Mouse (Mus musculus) stomach, embryonic 15.5 days (tissue): Measurements from ENCODE around the gene Smarcad1. TPM values are rescaled to one million over a fixed set of nuclear protein-coding genes. Genes with fewer than 3 reads are reported as not detected.
"Not testable (repeated sequence)": the region's sequence is repeated elsewhere in the genome, so short reads cannot be mapped to it uniquely, and the experiment has no call there.

Source experiments
- ATAC-seq: fragments of 200-750 bp; cut with Nextera tagmentation; 2 replicates; pipeline ENCODE4 v1.8.0; 2017; ENCODE audit warnings: low read depth, moderate number of reproducible peaks, moderate TSS enrichment; ENCODE audit not compliant: insufficient read depth, low FRiP score
- H3K27ac ChIP-seq: fragments of 300-500 bp; sonication (generic); 2 replicates; pipeline ENCODE4 v1.5.1; 2015; ENCODE audit warnings: mild to moderate bottlenecking, inconsistent platforms
- H3K27me3 ChIP-seq: fragments of 300-500 bp; sonication (generic); replicated peaks from 2 replicates; pipeline ENCODE4 v1.6.1; 2015; ENCODE audit warnings: inconsistent platforms
- H3K36me3 ChIP-seq: fragments of 300-500 bp; sonication (generic); 2 replicates; pipeline ENCODE4 v1.6.1; 2015; ENCODE audit warnings: inconsistent platforms
- H3K4me1 ChIP-seq: fragments of 300-500 bp; sonication (generic); 2 replicates; pipeline ENCODE4 v1.6.1; 2015; ENCODE audit warnings: inconsistent platforms
- H3K4me2 ChIP-seq: fragments of 300-500 bp; sonication (generic); 2 replicates; pipeline ENCODE4 v1.6.1; 2015; ENCODE audit warnings: mild to moderate bottlenecking, inconsistent platforms
- H3K4me3 ChIP-seq: fragments of 300-500 bp; sonication (generic); replicated peaks from 2 replicates; pipeline ENCODE4 v1.5.1; 2015; ENCODE audit warnings: inconsistent platforms
- H3K9ac ChIP-seq: fragments of 300-500 bp; sonication (generic); 2 replicates; pipeline ENCODE4 v1.6.1; 2015; ENCODE audit warnings: inconsistent platforms
- H3K9me3 ChIP-seq: fragments of 300-500 bp; sonication (generic); 2 replicates; pipeline ENCODE4 v1.6.1; 2016; ENCODE audit warnings: inconsistent platforms
- WGBS: fragments of 180-500 bp; shearing (Covaris S2); methylation state at CpG from one replicate; pipeline ENCODE4 v1.1.7; 2015; 5-methylcytosine and 5-hydroxymethylcytosine counted together
- polyA plus RNA-seq: library from polyadenylated mRNA; unstranded; fragments of >200 nt; fragmentation: Nextera tagmentation; extraction: Ambion mirVana; gene quantifications from 2 replicates; pipeline ENCODE4 v1.2.1, GENCODE M21; 2015

Smarcad1 gene
- polyA plus RNA-seq, 1 experiment from 2014 or later = 53.2 TPM

DNA sequence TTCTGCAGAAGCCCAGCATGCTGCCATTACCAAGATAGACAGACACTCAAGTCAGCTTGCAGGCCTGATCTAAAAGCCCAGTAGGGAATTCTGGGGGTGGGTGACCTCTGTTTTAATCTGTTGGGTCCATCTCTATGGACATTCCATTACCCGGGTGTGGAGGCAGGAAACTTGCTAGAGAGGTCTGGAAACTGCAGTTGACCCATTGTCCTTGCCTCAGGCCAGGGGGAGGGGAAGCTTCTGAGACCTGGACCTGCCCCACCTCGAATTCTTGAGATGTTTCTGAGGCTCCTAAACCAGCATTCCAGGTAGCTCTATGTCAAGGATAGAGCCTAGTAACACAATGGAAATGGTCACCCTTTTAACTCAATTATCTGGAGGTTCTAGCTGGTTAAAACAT lies 17.7 kb upstream of the Smarcad1 start:
- H3K4me1 ChIP-seq = no peaks in the 10 kb centered on the region
- H3K27me3 ChIP-seq = no peaks in the 10 kb centered on the region
- H3K36me3 ChIP-seq = no peaks in the 10 kb centered on the region
- no peak overlapping the region for H3K27ac ChIP-seq
- no peaks in the 10 kb centered on the region for H3K9me3 ChIP-seq
- ATAC-seq = no peak
- no peak overlapping the region for H3K9ac ChIP-seq
- H3K4me2 ChIP-seq = no peak overlapping the region
- no peak overlapping the region for H3K4me3 ChIP-seq
- 37% methylated on average over 2 of the region's 2 CpGs for WGBS

DNA sequence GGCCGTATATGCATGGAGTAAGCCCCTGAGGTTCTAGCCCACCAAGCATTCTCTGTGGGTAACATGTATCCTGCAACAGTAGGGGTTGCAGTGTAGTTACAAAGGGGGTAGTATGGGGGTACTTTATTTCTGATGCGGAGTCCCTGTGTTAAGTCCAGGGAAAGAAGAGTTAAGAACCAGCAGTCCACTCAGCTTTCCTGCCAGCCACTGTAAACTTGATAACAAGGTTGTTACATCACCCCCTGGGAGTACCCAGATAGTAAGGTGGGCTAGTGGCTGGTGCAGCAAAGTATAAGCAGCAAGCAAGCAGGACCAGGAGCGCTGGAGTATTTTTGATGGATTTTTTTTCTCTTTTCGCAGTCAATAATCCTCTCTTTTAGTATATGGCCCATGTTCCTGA lies 17.3 kb upstream of the Smarcad1 start:
- Histone ChIP-seq H3K4me2 (no peak overlapping the region), H3K9ac (no peak overlapping the region), H3K4me1 (no peaks in the 10 kb centered on the region), H3K36me3 (no peaks in the 10 kb centered on the region), H3K9me3 (no peaks in the 10 kb centered on the region), H3K27ac (no peak overlapping the region), H3K27me3 (no peaks in the 10 kb centered on the region), H3K4me3 (no peak overlapping the region)
- no peak for ATAC-seq
- 97% methylated on average over 4 of the region's 4 CpGs for WGBS

DNA sequence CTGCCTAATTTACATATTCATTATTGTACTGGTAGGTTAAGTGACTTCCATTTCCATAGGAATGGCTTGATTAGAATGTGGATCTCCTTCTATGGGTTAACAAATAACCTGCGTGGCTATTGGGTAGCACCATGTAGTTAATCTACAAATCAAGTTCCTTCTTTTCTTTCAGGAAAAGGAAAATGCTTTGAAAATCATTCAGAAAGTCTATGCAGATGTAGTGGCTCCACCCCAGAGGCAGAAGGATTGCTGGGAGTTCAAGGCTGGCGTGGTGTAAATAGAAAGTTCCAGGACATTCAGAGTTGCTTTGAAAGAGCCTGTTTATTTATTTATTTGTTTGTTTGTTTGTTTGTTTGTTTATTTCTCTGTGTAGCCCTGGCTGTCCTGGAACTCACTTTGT lies 7.7 kb upstream of the Smarcad1 start:
- ATAC-seq = no peak
- H3K36me3 ChIP-seq = no peaks in the 10 kb centered on the region
- no peaks in the 10 kb centered on the region for H3K27me3 ChIP-seq
- no peaks in the 10 kb centered on the region for H3K9me3 ChIP-seq
- 87% methylated on average over 2 of the region's 2 CpGs for WGBS
- no peak overlapping the region for H3K4me2 ChIP-seq
- no peak overlapping the region for H3K4me3 ChIP-seq
- H3K9ac ChIP-seq = no peak overlapping the region
- no peak overlapping the region for H3K27ac ChIP-seq
- H3K4me1 ChIP-seq = no peaks in the 10 kb centered on the region

DNA sequence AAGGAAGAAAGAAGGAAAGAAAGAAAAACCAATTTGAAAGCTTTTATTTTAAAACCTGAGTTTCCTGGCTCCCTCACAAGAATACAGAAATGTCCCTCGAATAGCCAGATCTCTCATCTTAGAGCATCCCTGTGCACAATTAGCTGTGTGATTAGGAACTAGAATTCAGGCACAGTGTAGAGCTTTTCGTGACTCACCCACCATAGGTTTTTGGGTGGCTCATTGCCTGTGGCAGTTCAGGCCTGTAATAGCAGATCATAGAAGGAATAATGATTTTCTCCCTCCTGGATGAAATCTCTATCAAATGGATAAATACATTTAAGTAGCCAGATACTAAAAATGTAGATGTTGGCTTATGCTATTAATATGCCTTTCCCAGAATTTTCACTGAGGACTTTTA lies 6.9 kb upstream of the Smarcad1 start:
- Histone ChIP-seq H3K4me3 (no peak overlapping the region), H3K4me1 (no peaks in the 10 kb centered on the region), H3K9me3 (no peaks in the 10 kb centered on the region), H3K27me3 (no peaks in the 10 kb centered on the region), H3K27ac (no peak overlapping the region), H3K36me3 (no peaks in the 10 kb centered on the region), H3K4me2 (no peak overlapping the region), H3K9ac (no peak overlapping the region)
- 84% methylated on average over 2 of the region's 2 CpGs for WGBS
- no peak for ATAC-seq

- Histone ChIP-seq H3K27ac (no peak overlapping the region), H3K4me2 (peak overlapping the region; percentile 79), H3K36me3 (peaks cover 24% of the 10 kb centered on the region), H3K9ac (0 out of 2 replicates have a peak overlapping the region, but pooled peaks have one; percentile 95), H3K4me3 (peak overlapping the region; percentile 88), H3K9me3 (no peaks in the 10 kb centered on the region), H3K27me3 (no peaks in the 10 kb centered on the region), H3K4me1 (peaks cover 5% of the 10 kb centered on the region; the same call in 1 of the 2 replicates)
- WGBS = 36% methylated on average over 10 of the region's 10 CpGs
- no peak for ATAC-seq
These were observed 451 bp upstream of the Smarcad1 start for GRCm38 (mm10) chr6:65041932-65042331.

DNA sequence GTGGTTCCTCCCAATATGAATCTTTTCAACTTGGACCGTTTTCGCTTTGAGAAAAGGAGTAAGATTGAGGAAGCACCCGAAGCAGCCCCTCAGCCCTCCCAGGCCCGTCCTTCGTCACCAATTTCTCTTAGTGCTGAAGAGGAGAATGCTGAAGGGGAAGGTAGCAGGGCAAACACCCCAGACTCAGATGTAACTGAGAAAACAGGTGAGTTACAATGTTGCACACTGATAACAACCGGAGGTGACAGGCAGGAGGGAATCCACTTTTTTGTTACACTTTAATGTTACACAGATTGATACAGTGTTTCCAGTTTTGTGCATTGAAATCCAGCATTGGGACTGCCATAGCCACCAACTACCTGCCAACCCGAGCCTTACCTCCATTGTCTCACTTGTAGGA lies 858 bp downstream of the Smarcad1 start:
- Histone ChIP-seq H3K36me3 (peaks cover 25% of the 10 kb centered on the region), H3K4me2 (peak overlapping the region; percentile 79), H3K4me1 (peaks cover 5% of the 10 kb centered on the region; the same call in 1 of the 2 replicates), H3K9me3 (no peaks in the 10 kb centered on the region), H3K27ac (peak overlapping the region; percentile 95), H3K4me3 (peak overlapping the region; percentile 88), H3K9ac (peak overlapping the region; percentile 95), H3K27me3 (no peaks in the 10 kb centered on the region)
- WGBS = 4% methylated on average over 7 of the region's 7 CpGs
- 0 out of 2 replicates have a peak, but pooled peaks have one; percentile 3 for ATAC-seq

- Histone ChIP-seq H3K36me3 (peaks cover 37% of the 10 kb centered on the region), H3K9ac (no peak overlapping the region), H3K4me2 (no peak overlapping the region), H3K27me3 (no peaks in the 10 kb centered on the region), H3K9me3 (no peaks in the 10 kb centered on the region), H3K4me1 (no peaks in the 10 kb centered on the region), H3K4me3 (no peak overlapping the region), H3K27ac (no peak overlapping the region)
- no peak for ATAC-seq
- 96% methylated on average over 4 of the region's 4 CpGs for WGBS
These were observed 6.7 kb downstream of the Smarcad1 start for GRCm38 (mm10) chr6:65049100-65049499.

DNA sequence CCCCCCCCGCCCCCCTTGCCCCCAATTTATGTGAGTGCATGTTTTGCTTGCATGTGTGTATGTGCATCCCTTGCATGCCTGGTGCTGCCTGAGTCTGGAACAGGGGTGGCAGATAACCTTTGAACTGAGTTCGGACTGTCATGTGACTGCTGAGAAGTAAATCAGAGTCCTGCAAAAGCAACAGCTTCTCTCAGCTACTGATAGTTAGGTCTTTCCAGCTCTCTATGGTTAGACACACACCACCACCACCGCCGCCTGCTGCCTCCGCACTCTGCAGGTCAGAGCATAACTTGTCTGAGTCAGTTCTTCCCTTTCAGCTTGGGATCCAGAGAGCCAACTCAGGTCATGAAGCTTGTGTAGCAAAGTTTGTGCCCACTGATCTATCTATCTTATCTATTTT lies 14.2 kb downstream of the Smarcad1 start:
- 84% methylated on average over 5 of the region's 5 CpGs for WGBS
- no peak for ATAC-seq
- no peak overlapping the region for H3K27ac ChIP-seq
- no peaks in the 10 kb centered on the region for H3K4me1 ChIP-seq
- no peak overlapping the region for H3K4me2 ChIP-seq
- no peaks in the 10 kb centered on the region for H3K9me3 ChIP-seq
- H3K4me3 ChIP-seq = no peak overlapping the region
- H3K36me3 ChIP-seq = peaks cover 33% of the 10 kb centered on the region
- H3K27me3 ChIP-seq = no peaks in the 10 kb centered on the region
- H3K9ac ChIP-seq = no peak overlapping the region

GRCm38 (mm10) chr6:65057137-65057536 lies 14.8 kb downstream of the Smarcad1 start:
- H3K4me2 ChIP-seq, ATAC-seq: not testable (repeated sequence)
- H3K36me3 ChIP-seq = peaks cover 33% of the 10 kb centered on the region

GRCm38 (mm10) chr6:65061049-65061448 lies 18.7 kb downstream of the Smarcad1 start:
- no peaks in the 10 kb centered on the region for H3K4me1 ChIP-seq
- no peak overlapping the region for H3K9ac ChIP-seq
- no peak overlapping the region for H3K4me2 ChIP-seq
- no peak for ATAC-seq
- no peaks in the 10 kb centered on the region for H3K27me3 ChIP-seq
- H3K27ac ChIP-seq = no peak overlapping the region
- no peak overlapping the region for H3K4me3 ChIP-seq
- H3K36me3 ChIP-seq = peaks cover 21% of the 10 kb centered on the region
- no peaks in the 10 kb centered on the region for H3K9me3 ChIP-seq
- 72% methylated on average over 1 of the region's 1 CpGs for WGBS

More at GRCm38 (mm10) chr6:65057137-65057536, 14.8 kb downstream of the Smarcad1 start:
- not testable (repeated sequence) for H3K27ac ChIP-seq, H3K4me1 ChIP-seq, H3K9ac ChIP-seq, H3K9me3 ChIP-seq, H3K4me3 ChIP-seq, H3K27me3 ChIP-seq
- 74% methylated on average over 4 of the region's 4 CpGs for WGBS

DNA sequence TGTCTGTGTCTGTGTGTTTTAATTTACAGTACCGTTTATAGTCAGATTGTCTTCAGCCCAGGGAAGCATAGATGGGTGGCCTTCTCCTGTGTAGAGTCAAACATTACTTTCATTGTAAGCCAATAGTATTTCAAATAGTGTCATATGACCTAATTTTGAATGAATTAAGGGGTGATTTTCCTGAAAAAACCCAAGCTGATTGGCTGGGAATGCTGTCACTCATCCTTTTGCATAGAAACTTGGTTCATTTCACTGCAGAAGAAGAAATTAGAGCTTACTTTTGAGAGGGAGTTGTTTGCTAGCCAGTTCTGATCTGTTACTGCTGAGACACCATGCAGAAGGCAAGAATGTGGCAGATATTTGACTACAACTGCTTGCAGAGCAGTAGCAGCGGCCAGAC lies 32.8 kb downstream of the Smarcad1 start:
- H3K4me1 ChIP-seq = no peaks in the 10 kb centered on the region
- no peak overlapping the region for H3K9ac ChIP-seq
- no peak overlapping the region for H3K4me3 ChIP-seq
- no peak overlapping the region for H3K4me2 ChIP-seq
- no peak for ATAC-seq
- H3K27me3 ChIP-seq = no peaks in the 10 kb centered on the region
- whole genome bisulfite sequencing = 73% methylated on average over 2 of the region's 2 CpGs
- H3K9me3 ChIP-seq = no peaks in the 10 kb centered on the region
- no peak overlapping the region for H3K27ac ChIP-seq
- peaks cover 25% of the 10 kb centered on the region for H3K36me3 ChIP-seq

DNA sequence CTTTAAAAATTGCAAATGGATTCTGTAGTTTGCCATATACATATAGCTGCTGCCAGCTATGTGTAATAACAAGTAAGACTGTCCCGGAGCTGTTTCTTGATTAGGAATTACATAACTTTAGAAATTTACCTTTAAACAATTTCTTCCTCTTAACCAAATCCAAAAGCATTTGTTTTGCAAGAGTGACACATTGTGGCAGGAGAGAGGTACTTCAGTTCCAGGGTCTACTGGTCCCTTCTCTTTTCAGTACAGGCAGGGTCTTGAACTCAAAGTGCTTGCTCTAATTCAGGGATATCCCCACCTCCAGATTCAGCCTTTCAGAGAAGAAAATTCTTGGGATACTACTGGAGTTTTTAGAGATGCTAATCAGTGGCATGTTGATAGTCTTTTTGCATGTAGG lies 36.8 kb downstream of the Smarcad1 start:
- no peak overlapping the region for H3K4me3 ChIP-seq
- no peak overlapping the region for H3K9ac ChIP-seq
- WGBS = 89% methylated on average over 1 of the region's 1 CpGs
- no peak for ATAC-seq
- no peak overlapping the region for H3K27ac ChIP-seq
- H3K36me3 ChIP-seq = peaks cover 12% of the 10 kb centered on the region; the same call in 1 of the 2 replicates
- H3K9me3 ChIP-seq = no peaks in the 10 kb centered on the region
- no peaks in the 10 kb centered on the region for H3K4me1 ChIP-seq
- H3K27me3 ChIP-seq = no peaks in the 10 kb centered on the region
- H3K4me2 ChIP-seq = no peak overlapping the region

DNA sequence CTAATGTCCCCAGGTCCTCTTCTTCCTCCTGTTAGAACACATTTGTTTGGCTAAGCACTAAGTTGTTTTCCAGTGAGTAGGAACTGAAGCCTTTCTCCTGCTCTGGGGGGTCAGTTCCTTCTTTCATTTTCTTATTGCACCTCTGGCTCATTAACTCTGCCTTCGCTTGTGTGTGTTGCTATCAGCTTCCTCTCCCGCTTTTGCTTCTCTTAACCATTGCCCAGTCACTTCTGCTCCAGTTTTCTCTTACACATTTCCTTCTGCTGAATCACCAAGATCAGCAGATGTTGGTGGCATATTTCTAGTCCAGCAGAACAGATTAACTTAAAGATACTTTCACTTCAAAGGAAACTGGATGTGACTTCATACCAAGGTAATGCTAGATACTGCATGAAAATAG lies 72.5 kb downstream of the Smarcad1 start:
- H3K9me3 ChIP-seq = no peaks in the 10 kb centered on the region
- WGBS = 91% methylated on average over 2 of the region's 2 CpGs
- no peak overlapping the region for H3K9ac ChIP-seq
- H3K36me3 ChIP-seq = peaks cover 16% of the 10 kb centered on the region; the same call in 1 of the 2 replicates
- H3K27ac ChIP-seq = no peak overlapping the region
- no peak overlapping the region for H3K4me2 ChIP-seq
- no peaks in the 10 kb centered on the region for H3K4me1 ChIP-seq
- no peak overlapping the region for H3K4me3 ChIP-seq
- H3K27me3 ChIP-seq = no peaks in the 10 kb centered on the region
- ATAC-seq = no peak
